Mouse (Mus musculus) cerebellum, postnatal 36 days (tissue): ENCODE data around the gene Trnt1.

ENCODE experiments used
- DNase-seq, 2 experiments: peaks; one replicate each; pipeline ENCODE4 v3.0.0; 2021 to 2022; ENCODE audit warnings: mixed read lengths in 2 of 2

Gene Trnt1

GRCm38 (mm10) chr6:106768640-106769289, at the start of gene Trnt1:
Trnt1 (plus strand) TSS chr6:106769120.
- peak; percentile 95 to 97 for DNase-seq

DNA sequence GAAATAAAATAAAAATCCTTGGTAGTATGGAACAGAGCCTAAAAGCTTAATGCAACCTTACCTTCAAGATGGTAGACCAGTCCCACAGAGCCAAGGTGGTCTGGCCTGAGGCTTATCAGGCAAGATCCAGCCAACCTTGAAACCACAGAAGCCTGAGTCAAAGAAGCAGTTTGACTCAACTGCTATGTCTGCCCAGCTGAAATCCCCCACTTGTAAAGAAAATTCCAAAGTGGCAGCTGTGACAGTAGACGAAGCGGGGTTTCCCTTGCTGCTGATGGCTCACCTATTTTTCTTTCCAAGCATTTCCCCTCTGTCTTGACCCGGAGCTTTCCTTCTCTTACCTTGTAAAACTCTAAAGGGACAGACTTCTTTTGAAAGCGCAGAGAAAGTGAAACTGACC, 43.3 kb upstream of the Trnt1 start:
- DNase-seq, result no peak

- no peak for DNase-seq
These were observed 42.8 kb upstream of the Trnt1 start for GRCm38 (mm10) chr6:106726078-106726477.

DNA sequence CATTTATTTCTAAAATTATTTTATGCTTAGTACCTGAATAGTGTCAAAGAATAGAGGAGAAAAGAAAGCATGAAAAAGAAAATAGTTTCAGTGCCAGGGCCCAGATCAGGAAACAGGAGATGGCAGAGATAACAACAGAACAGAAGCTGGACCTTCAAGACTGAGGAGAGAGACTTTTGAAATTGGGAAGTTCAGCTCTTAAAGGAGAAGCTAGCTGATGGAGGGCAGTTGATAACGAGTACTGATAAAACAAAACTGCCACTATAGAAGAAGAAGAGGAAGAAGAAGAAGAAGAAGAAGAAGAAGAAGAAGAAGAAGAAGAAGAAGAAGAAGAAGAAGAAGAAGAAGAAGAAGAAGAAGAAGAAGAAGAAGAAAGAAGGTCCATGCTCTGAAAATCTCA, 41.2 kb upstream of the Trnt1 start:
- no peak for DNase-seq

- DNase-seq, result no peak
These were observed 39.1 kb upstream of the Trnt1 start for GRCm38 (mm10) chr6:106729682-106730314.

DNA sequence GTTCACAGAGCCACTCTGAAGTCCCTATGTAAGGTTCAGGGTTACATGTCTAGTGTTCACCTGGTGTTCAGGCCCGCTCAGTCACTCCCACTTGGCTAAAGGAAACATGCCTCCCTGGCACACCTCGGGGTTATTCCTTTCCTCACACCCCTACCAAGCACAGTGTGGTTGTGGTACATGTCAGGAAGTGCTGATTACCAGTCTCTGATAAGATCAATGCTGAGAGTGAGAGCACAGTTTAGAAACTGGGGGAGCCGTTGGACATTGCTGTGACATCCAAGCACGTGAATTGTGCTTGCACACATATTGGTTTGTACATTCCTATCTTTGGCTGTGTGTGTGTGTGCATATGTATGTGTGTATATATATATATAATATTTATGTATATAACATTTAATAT, 36.4 kb upstream of the Trnt1 start:
- no peak for DNase-seq

DNA sequence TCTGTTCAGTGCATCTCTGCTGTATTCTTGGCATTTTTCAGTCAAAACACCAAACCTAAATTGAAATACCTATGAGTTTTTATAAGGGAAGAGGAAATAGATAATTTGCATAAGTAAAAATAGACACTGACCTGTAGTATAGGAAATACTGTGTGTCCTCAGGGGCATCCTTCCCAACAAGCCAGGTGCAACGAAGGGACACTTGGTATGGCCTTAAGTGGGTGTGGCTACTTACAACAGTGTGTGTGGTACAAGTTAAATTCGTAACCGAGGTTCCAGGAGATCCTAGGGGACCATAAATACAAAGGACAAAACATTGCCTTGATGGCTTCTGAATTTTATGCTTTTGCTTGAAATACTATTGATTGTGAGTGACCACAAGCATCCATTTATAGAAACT, 30.7 kb upstream of the Trnt1 start:
- DNase-seq, result no peak

DNA sequence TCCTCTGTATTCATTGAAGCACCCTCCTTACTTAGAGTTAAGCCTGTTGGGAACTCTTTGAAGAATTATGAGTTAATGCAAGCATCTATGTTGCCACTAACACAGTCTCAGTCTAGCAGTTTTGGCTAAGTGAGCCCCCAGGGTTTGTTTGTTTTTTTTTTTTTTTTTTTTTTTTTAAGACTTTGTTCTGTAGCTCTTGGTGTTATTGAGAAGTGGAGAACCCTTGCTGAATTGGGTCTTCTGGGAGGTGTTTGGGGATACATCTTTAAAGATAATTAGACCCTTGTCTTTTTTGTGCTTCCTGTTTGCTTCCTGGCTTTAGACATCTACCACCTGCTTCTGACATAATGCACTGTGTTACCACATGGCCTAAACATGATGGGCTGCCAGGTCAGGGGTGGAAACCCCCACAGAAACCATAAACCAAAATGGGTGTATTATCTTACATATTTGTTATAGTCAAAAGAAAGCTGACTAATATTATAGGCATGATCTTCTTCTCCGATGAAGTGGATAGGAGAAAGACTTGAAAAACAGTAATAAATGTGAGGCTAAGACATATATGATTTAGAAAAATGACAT, 28.6 kb upstream of the Trnt1 start:
- no peak for DNase-seq

DNA sequence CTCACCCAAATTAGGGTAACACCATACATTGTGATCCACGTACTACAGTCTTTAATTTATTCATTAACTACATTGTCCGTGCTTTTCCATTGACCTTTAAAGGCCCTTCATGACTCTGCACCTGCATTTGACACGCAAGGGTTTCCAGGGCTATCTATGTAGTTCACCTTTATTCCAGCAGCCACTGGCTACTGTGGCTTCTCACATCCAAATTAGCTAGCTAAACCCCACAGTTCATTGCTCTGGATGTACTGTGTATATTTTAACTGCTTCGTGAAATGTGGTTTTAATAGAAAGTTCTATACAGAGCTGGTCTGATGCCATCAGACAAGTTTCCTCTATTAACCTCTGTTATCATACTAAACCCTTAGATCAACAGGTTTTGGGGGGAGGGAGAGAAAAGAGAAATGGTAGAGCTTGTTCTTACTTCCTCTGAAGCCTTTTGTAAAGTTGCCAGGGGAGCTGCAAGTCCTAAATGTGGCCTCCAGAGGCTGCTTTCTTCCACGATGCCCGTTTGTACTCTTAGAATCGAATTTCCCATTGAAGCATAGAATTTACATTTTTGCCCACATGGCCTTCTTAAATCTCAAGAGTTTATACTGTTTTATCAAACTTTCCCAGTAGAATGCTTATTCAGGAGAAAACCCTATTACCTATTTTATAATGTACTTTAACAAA, 25.2 kb upstream of the Trnt1 start:
- DNase-seq, result no peak

GRCm38 (mm10) chr6:106745673-106746394, 23.1 kb upstream of the Trnt1 start:
- DNase-seq, result no peak

- DNase-seq, result no peak
These were observed 21.7 kb upstream of the Trnt1 start for GRCm38 (mm10) chr6:106747251-106747650.

- DNase-seq, result no peak
These were observed 21.1 kb upstream of the Trnt1 start for GRCm38 (mm10) chr6:106747804-106748203.

- no peak for DNase-seq
These were observed 20.0 kb upstream of the Trnt1 start, which contains the start of gene Il5ra for GRCm38 (mm10) chr6:106748887-106749388. Il5ra (minus strand) TSS chr6:106749037.

DNA sequence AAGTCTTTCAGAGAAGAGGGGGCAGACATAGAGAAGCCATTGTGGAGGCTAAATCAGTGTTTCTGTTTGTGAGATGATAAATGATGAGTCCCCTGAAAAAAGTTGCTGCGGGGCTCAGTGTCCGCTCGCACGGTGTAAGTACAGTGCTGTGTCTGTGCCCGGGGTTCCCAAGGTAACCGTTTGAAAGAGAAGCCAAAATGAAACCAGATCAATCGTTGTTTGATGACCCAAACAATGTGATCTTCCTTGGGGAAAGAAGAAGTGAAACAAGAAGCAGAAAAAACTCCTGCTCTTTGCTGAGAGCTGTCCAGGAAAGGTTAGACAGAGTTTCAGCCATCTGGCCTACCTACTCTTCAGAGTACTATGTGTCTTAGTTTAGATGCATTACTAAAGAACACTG, 18.6 kb upstream of the Trnt1 start:
- no peak for DNase-seq

GRCm38 (mm10) chr6:106758299-106758698, 10.6 kb upstream of the Trnt1 start:
- DNase-seq, result no peak

GRCm38 (mm10) chr6:106760473-106761218, 8.3 kb upstream of the Trnt1 start:
- DNase-seq, result no peak

DNA sequence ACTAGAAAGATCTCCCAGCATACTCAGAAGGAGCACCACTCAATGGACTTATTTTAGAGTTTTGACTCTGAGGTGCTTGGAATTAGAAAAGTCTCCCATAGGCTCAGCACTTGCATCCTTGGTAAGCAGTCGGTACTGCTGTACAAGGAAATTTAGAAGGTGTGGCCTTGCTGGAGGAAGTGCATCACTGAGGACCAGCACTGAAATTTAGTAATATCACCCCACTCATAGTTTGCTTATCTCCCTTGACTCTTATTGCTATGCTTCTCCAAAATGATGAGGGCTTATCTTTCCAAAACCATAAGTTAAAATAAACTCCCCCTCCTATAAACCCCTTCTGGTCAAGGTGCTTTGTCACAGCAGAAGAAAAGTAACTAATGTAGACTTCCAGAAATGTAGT, 7.4 kb upstream of the Trnt1 start:
- DNase-seq, result no peak

DNA sequence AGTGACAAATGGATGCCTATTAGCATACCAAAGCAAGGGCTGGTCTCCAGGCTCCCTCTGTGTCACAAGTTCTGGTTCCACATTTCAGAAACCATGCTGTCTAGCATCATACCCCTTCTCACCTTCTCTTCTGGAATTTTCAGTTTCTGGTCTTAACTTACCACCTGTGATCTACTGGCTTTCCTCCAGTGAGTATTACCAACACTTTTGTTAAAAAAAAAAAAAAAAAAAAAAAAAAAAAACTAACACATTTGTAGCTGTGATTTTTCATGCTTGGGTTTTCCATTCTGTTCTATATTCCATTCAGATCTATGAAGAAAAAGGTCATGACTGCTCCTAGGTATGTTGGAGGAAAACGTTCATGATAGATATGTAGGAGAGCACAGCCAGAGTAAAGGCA, 3.0 kb upstream of the Trnt1 start:
- no peak for DNase-seq

GRCm38 (mm10) chr6:106766774-106767173, 2.1 kb upstream of the Trnt1 start:
- DNase-seq, result no peak

GRCm38 (mm10) chr6:106769290-106769866, 458 bp downstream of the Trnt1 start:
- peak in 1 of 2 experiments; percentile 15 for DNase-seq

GRCm38 (mm10) chr6:106770046-106770445, 1.1 kb downstream of the Trnt1 start:
- no peak for DNase-seq

DNA sequence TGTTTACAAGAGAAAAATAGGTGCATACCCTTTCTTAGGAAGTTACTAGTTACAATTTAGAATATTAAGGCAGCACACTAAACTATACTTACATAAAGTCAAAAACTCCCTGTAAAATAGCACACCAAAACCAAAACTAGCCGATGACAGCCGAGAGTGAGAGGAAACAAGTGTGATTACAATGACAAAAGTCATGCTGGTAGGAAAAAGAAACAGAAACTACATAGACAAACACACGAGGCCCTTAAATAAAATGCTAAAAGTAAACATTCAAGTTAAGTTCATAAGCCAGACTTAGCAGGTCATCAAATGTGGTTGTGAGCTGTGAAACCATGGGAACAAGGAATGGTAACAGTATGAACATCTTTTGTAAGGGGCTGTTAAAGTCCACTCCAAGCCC, 18.2 kb downstream of the Trnt1 start:
- DNase-seq, result no peak
